Mouse (Mus musculus): ENCODE results near the gene Tmeff1. TPM values are rescaled to one million over a fixed set of nuclear protein-coding genes. Genes with fewer than 3 reads are reported as not detected.
A peak's percentile ranks its signal among the peaks of the same experiment; 100 is the strongest.

Tmeff1 gene
- polyA plus RNA-seq, 1 experiment from 2014 or later = 1.0 TPM

- no peaks in the 10 kb centered on the region for H3K9me3 ChIP-seq (replicated peaks)
- H3K36me3 ChIP-seq (replicated peaks) = no peaks in the 10 kb centered on the region
- H3K4me1 ChIP-seq (replicated peaks) = no peaks in the 10 kb centered on the region
- no peaks in the 10 kb centered on the region for H3K27me3 ChIP-seq
- H3K4me2 ChIP-seq = no peak overlapping the region
- ATAC-seq (ENCODE audit: insufficient read depth) = no peak
- no peak overlapping the region for H3K4me3 ChIP-seq (replicated peaks)
- H3K27ac ChIP-seq (replicated peaks) = no peak overlapping the region
- H3K9ac ChIP-seq = no peak overlapping the region
- WGBS (ENCODE audit: insufficient replicate concordance) = 65% methylated on average over 7 of the region's 7 CpGs
Observed at GRCm38 (mm10) chr4:48576361-48576760, 8.6 kb upstream of the Tmeff1 start.

DNA sequence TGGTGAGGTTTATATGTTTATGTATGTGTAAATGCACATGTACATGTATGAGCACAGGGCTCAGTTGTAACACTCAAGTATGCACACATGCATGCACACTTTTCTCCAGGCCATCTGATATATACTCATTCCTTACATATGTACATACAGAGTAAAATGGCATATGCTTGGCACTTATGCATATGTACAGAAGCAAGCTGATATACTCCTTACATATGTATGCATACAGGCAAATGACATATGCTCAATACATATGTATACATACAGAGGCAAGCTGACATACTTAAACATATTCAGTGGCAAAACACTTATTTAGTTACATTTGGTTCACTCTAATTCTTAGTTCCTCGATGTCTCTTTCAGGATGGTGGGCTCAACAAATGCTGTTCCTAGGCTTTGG is 7.1 kb upstream of the Tmeff1 start:
- no peaks in the 10 kb centered on the region for H3K4me1 ChIP-seq (replicated peaks)
- H3K27me3 ChIP-seq = peaks cover 1% of the 10 kb centered on the region; the same call in 1 of the 2 replicates
- no peak for ATAC-seq (ENCODE audit: insufficient read depth)
- no peak overlapping the region for H3K9ac ChIP-seq
- H3K4me3 ChIP-seq (replicated peaks) = no peak overlapping the region
- WGBS (ENCODE audit: insufficient replicate concordance) = 61% methylated on average over 1 of the region's 1 CpGs
- no peak overlapping the region for H3K4me2 ChIP-seq
- no peak overlapping the region for H3K27ac ChIP-seq (replicated peaks)
- H3K9me3 ChIP-seq (replicated peaks) = no peaks in the 10 kb centered on the region
- no peaks in the 10 kb centered on the region for H3K36me3 ChIP-seq (replicated peaks)

DNA sequence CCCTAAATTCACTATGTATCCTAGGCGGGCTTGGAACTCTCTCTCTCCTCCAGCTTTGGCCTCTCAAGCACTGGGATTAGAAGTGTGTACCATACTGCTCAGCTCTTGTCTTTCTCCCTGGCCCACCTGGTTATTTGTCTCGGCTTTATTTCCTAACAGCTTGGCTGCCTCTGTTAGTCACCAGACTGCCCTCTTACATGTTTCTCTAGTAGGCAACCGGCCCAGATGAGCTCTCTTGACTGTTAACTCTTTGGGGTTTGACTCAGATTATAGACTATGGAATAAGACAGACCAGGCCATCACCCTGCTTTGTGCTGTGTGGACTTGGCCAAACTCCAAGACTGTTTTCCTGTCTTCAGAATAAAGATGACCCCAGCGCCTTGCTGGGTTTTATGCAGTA is 6.6 kb upstream of the Tmeff1 start:
- ATAC-seq (ENCODE audit: insufficient read depth) = no peak
- Histone ChIP-seq H3K27me3 (peaks cover 7% of the 10 kb centered on the region), H3K36me3 (replicated peaks) (no peaks in the 10 kb centered on the region), H3K9ac (no peak overlapping the region), H3K9me3 (replicated peaks) (no peaks in the 10 kb centered on the region), H3K4me3 (replicated peaks) (no peak overlapping the region), H3K4me2 (no peak overlapping the region), H3K4me1 (replicated peaks) (no peaks in the 10 kb centered on the region), H3K27ac (replicated peaks) (no peak overlapping the region)
- WGBS (ENCODE audit: insufficient replicate concordance) = 36% methylated on average over 4 of the region's 4 CpGs

DNA sequence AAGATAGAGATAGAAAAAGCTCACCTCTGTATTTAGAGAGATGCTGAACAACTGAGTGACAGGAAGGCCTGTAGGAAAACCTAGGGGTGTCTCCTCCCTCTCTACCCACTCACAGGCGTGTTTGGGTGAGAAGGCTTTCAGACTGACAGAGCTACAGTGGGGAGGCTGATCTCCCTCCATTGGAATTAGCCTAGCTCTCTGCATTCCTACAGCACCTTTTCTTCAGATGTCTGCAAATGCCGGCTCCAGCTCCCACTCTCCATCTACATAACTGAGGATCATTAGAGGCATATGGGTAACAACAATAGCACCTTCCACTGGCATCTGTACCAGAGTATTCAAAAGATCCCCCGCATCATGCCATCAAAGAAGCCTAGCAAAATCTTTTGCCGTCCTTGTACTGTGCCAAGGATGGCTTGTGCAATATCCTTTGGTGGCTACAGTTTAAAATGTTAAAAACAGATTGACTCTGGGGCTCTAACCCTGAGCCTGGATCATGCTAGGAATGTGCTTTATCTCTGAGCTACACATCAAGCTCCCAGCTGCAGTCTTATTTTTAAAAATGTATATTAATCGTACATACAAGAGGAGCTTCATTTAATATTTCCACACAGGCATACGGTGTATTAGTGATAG is 5.4 kb upstream of the Tmeff1 start:
- no peak overlapping the region for H3K4me2 ChIP-seq
- 51% methylated on average over 6 of the region's 6 CpGs for WGBS (ENCODE audit: insufficient replicate concordance)
- H3K9me3 ChIP-seq (replicated peaks) = no peaks in the 10 kb centered on the region
- no peaks in the 10 kb centered on the region for H3K36me3 ChIP-seq (replicated peaks)
- H3K27ac ChIP-seq (replicated peaks) = no peak overlapping the region
- H3K9ac ChIP-seq = no peak overlapping the region
- no peak for ATAC-seq (ENCODE audit: insufficient read depth)
- H3K4me3 ChIP-seq (replicated peaks) = no peak overlapping the region
- no peaks in the 10 kb centered on the region for H3K4me1 ChIP-seq (replicated peaks)
- H3K27me3 ChIP-seq = peaks cover 17% of the 10 kb centered on the region

DNA sequence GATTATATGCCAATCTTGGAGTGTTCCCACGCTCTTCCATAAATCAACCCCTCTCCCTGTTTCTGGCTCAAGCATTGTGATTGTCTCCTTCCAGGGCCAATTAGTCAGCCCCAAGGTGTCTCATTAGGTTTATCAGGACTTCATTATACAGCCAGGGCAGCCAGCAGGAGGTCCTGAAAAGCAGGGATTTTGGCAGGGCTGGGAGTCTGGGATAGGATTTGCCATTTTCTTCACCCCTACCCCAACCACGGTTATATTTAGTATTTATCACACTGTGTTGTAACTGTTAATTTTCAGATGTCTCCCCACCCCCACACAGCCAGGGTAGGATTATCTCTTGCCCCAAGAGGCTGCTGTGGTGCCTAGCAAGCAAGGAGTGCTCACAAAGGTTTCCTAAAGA is 3.8 kb upstream of the Tmeff1 start:
- ATAC-seq (ENCODE audit: insufficient read depth) = no peak
- H3K4me2 ChIP-seq = no peak overlapping the region
- WGBS (ENCODE audit: insufficient replicate concordance) = 34% methylated on average over 2 of the region's 2 CpGs
- H3K4me3 ChIP-seq (replicated peaks) = no peak overlapping the region
- H3K27ac ChIP-seq (replicated peaks) = no peak overlapping the region
- H3K4me1 ChIP-seq (replicated peaks) = no peaks in the 10 kb centered on the region
- H3K27me3 ChIP-seq = peaks cover 33% of the 10 kb centered on the region
- no peak overlapping the region for H3K9ac ChIP-seq
- H3K36me3 ChIP-seq (replicated peaks) = no peaks in the 10 kb centered on the region
- H3K9me3 ChIP-seq (replicated peaks) = no peaks in the 10 kb centered on the region

- peaks cover 38% of the 10 kb centered on the region for H3K27me3 ChIP-seq
- H3K9me3 ChIP-seq (replicated peaks) = no peaks in the 10 kb centered on the region
- 49% methylated on average over 2 of the region's 3 CpGs for WGBS (ENCODE audit: insufficient replicate concordance)
- H3K4me2 ChIP-seq = no peak overlapping the region
- H3K4me1 ChIP-seq (replicated peaks) = no peaks in the 10 kb centered on the region
- no peak for ATAC-seq (ENCODE audit: insufficient read depth)
- H3K4me3 ChIP-seq (replicated peaks) = no peak overlapping the region
- H3K36me3 ChIP-seq (replicated peaks) = no peaks in the 10 kb centered on the region
- no peak overlapping the region for H3K9ac ChIP-seq
- H3K27ac ChIP-seq (replicated peaks) = no peak overlapping the region
Observed at GRCm38 (mm10) chr4:48581993-48582392, 3.0 kb upstream of the Tmeff1 start.

DNA sequence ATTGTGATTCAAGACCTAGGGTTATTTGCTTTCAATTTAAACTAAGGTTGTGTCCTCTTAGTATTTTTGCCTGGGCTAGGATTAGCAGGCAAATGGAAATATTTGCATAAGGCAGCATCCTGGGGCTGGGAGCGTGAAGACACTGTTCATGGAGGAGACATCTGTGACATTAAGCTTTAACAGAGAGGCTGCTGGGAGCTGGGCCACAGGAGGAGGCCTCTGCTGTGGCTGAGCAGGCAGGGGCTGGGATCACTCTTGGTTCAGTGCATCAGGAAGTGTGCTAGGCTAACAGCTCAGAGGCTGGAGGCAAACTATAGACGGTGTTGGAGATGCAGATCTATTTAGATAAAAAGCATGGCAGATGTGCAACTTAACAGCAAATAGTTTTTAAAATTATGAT is 2.0 kb upstream of the Tmeff1 start:
- no peak overlapping the region for H3K9ac ChIP-seq
- no peaks in the 10 kb centered on the region for H3K9me3 ChIP-seq (replicated peaks)
- ATAC-seq (ENCODE audit: insufficient read depth) = no peak
- no peak overlapping the region for H3K4me2 ChIP-seq
- H3K27me3 ChIP-seq = peaks cover 40% of the 10 kb centered on the region
- H3K36me3 ChIP-seq (replicated peaks) = no peaks in the 10 kb centered on the region
- no peak overlapping the region for H3K27ac ChIP-seq (replicated peaks)
- H3K4me1 ChIP-seq (replicated peaks) = no peaks in the 10 kb centered on the region
- WGBS (ENCODE audit: insufficient replicate concordance) = 54% methylated on average over 2 of the region's 2 CpGs
- H3K4me3 ChIP-seq (replicated peaks) = no peak overlapping the region

- WGBS (ENCODE audit: insufficient replicate concordance) = 1% methylated on average over 83 of the region's 92 CpGs
- Histone ChIP-seq H3K9ac (peak overlapping the region; percentile 11; the same call in 1 of the 2 replicates), H3K4me2 (peak overlapping the region; percentile 72), H3K27me3 (peaks cover 40% of the 10 kb centered on the region), H3K4me1 (replicated peaks) (no peaks in the 10 kb centered on the region), H3K36me3 (replicated peaks) (no peaks in the 10 kb centered on the region), H3K4me3 (replicated peaks) (peak overlapping the region; percentile 59), H3K9me3 (replicated peaks) (no peaks in the 10 kb centered on the region), H3K27ac (replicated peaks) (no peak overlapping the region)
- no peak for ATAC-seq (ENCODE audit: insufficient read depth)
Observed at GRCm38 (mm10) chr4:48585241-48586098, 496 bp downstream of the Tmeff1 start.

DNA sequence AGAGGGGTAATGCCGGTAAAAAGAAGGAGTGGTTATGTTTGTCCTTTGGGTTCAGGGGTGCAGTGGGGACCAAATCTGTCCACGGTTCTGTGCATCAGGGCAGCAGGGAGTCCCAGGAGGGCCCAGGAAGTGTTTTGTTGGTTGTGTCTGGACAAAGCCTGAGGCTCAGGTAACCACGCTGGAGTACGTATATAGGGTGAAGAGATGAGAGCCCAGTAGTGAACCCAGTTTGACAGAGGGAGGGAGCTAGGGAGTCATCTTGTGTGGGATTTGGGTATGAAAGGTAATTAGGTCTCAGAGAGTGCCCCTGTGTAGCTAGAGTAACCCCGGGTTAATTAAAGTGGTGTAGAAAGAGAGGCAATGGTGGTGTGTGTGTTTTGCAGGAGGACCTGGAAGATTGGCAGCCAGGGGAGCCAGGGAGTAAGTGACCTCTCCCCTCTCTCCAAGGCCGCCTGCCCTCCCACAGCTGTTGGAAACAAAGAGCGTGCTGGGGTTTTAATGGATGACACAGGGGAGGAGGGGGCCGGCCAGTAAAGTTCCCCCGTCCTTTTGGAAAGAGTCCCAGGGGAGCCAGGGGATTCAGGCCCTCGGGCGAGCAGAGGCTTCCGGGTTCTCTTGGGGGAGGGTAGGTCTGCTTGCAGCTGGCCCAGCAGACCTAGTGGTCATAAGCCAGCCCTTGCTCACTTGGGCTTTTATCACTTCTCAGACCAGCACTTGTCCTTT is 1.3 kb downstream of the Tmeff1 start:
- no peaks in the 10 kb centered on the region for H3K4me1 ChIP-seq (replicated peaks)
- H3K27me3 ChIP-seq = peaks cover 40% of the 10 kb centered on the region
- H3K4me3 ChIP-seq (replicated peaks) = peak overlapping the region; percentile 59
- H3K9me3 ChIP-seq (replicated peaks) = no peaks in the 10 kb centered on the region
- no peak overlapping the region for H3K9ac ChIP-seq
- no peak for ATAC-seq (ENCODE audit: insufficient read depth)
- 15% methylated on average over 12 of the region's 12 CpGs for WGBS (ENCODE audit: insufficient replicate concordance)
- H3K36me3 ChIP-seq (replicated peaks) = no peaks in the 10 kb centered on the region
- H3K27ac ChIP-seq (replicated peaks) = no peak overlapping the region
- peak overlapping the region; percentile 72 for H3K4me2 ChIP-seq

DNA sequence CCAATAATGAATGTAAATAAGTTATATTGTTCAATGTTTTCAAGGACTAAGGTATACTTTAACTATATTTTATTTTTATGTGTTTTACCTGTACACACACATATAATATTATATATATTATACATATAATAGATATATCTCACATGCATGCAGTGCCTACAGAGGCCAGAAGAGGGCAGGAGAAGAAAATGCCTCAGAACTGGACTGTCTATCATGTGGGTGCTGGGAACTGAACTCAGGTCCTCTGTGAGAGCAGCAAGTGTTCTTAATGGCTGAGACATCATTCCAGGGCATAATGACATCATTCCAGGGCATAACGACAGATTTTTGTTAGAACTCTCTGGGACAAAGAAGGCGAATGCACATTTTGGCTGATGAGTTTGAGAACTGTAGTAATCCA is 2.6 kb downstream of the Tmeff1 start:
- H3K36me3 ChIP-seq (replicated peaks) = no peaks in the 10 kb centered on the region
- H3K9me3 ChIP-seq (replicated peaks) = no peaks in the 10 kb centered on the region
- ATAC-seq (ENCODE audit: insufficient read depth) = no peak
- no peaks in the 10 kb centered on the region for H3K4me1 ChIP-seq (replicated peaks)
- no peak overlapping the region for H3K4me3 ChIP-seq (replicated peaks)
- no peak overlapping the region for H3K27ac ChIP-seq (replicated peaks)
- H3K4me2 ChIP-seq = no peak overlapping the region
- peaks cover 40% of the 10 kb centered on the region for H3K27me3 ChIP-seq
- 64% methylated on average over 2 of the region's 2 CpGs for WGBS (ENCODE audit: insufficient replicate concordance)
- no peak overlapping the region for H3K9ac ChIP-seq

DNA sequence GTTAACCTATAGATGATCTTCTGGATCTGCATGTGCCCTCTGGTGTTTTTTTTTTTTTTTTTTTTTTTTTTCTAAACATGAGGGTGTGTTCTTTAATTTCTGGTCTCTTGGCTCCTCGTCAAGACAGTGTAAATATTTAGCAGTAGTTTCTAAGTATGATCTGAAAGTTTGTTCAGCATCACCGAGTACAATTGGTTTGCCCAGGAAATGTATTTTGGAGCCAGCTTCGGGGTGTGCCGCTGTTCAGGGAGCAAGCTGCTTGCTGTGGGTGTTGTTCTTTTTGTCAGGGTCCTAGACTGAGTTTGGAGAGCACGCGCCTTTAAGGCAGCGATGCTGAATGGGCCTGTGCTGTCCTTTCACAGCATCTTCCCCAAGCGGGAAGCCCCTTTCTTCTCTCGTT is 3.6 kb downstream of the Tmeff1 start:
- H3K27me3 ChIP-seq = peaks cover 32% of the 10 kb centered on the region
- H3K9ac ChIP-seq = no peak overlapping the region
- no peak overlapping the region for H3K4me3 ChIP-seq (replicated peaks)
- no peak for ATAC-seq (ENCODE audit: insufficient read depth)
- no peaks in the 10 kb centered on the region for H3K9me3 ChIP-seq (replicated peaks)
- H3K27ac ChIP-seq (replicated peaks) = no peak overlapping the region
- 80% methylated on average over 9 of the region's 9 CpGs for WGBS (ENCODE audit: insufficient replicate concordance)
- no peaks in the 10 kb centered on the region for H3K36me3 ChIP-seq (replicated peaks)
- no peak overlapping the region for H3K4me2 ChIP-seq
- H3K4me1 ChIP-seq (replicated peaks) = no peaks in the 10 kb centered on the region
